Mouse (Mus musculus): ENCODE measurements at regions not wholly inside any gene's neighbourhood (a gene's known extent, or its start where the extent isn't known, plus 50 kb on each side); places are given as distances from the start of the nearest gene placed in this dataset.

GRCm38 (mm10) chr11:39733434-39734076, 961.4 kb downstream of the Mat2b start:
- DNase-seq (ENCODE audit: low read depth, low spot score) = no peak

DNA sequence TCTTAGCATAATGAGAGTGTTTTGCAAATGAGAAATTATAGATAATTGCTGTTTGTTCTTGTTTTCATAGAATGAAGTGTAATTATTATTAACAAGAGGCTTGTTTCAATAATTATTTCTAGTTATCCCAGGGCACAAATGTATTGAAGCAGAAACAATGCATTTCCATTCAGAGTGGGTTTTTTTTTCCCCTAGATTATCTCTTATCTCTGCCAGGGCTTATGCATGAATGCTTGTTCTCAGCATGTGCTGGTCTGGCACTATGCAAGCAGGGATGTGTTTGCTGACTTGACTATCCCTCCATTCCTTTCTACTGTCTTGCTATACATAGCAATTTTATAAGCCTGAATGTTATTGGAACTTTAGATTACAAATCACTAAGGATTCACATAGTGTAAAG, 971.4 kb downstream of the Mat2b start:
- DNase-seq (ENCODE audit: low read depth, low spot score) = no peak

GRCm38 (mm10) chr11:39678521-39678920, 1016.5 kb downstream of the Mat2b start:
- peak; percentile 31 for DNase-seq (ENCODE audit: low read depth, low spot score)

DNA sequence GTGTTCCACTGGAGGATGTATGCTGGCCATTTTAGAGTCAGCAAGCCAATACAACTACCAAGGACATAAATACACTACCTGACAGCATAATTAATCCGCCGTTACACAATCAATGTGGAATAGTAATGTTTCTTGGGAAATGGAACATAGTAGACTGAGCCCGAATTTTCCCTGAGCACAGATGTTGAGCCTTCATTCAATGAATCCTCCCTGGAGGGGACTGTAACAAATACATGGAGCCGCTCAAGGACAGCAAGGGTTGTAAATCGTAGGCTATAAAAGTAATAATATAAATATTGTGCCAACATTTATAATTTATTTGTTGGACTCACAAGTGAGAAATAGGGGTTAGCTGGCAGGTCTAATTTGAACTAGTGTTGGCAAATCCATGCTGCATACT, 1041.4 kb downstream of the Mat2b start:
- no peak for DNase-seq (ENCODE audit: low read depth, low spot score)

GRCm38 (mm10) chr11:39619356-39619755, 1075.6 kb downstream of the Mat2b start:
- no peak for DNase-seq (ENCODE audit: low read depth, low spot score)

- no peak for DNase-seq (ENCODE audit: low read depth, low spot score)
Observed at GRCm38 (mm10) chr11:39615843-39616242, 1079.2 kb downstream of the Mat2b start.

- no peak for DNase-seq (ENCODE audit: low read depth, low spot score)
Observed at GRCm38 (mm10) chr11:39596479-39596878, 1098.5 kb downstream of the Mat2b start.

DNA sequence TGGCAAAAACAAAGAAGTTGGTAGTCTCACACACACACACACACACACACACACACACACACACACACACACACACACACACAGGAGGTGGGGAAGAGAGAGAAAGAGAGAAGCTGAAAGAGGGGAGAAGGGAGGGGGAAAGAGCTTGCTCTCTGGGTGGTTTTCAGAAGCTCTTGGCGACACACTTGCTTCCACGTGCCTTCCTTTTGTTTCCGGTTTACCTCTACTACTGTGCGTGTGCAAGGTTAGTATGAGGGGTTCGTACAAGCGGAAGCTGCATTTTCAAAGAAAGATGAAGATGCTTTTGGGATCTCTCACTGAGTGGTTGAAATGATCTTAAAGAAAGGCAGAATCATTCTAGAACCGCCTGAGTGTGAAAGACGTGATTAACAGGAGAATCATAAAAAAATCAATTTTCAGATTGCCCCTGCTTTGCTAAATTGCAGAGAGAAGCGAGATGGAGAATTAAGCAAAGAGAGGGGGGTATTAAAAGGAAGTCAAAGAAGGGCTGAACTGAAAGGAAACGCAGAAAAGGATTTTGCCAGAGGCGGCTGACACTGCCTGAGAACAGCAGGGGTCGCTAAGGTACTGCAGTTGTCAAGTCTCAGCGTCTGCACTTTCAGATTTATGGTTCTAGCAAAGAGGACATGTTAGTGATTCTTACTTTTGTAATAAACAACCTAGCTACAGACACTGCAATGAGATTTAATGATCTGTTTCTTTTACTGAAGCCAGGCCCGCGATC, 1106.2 kb downstream of the Mat2b start:
- peak; percentile 11 for DNase-seq (ENCODE audit: low read depth, low spot score)

DNA sequence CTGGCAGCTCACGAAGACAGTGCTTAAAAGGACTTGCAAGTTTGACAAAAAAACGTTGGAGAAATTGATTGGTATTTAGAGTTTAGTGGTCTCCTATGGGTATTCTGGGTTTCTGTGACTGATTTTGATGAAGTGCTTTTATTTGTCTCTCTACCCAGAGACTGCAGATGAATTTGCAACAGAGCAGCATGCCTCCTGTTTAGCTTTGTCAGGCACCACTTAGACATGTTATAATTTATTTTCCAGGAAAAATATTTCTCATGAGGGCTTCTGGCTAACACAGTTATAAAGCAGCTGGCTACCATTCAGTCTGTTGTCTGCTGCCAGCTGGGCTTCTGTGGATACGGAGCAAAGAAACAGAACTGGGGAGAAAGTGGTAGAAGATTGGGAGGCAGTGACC, 1136.7 kb downstream of the Mat2b start:
- DNase-seq (ENCODE audit: low read depth, low spot score) = no peak

GRCm38 (mm10) chr11:39550066-39550465, 1144.9 kb downstream of the Mat2b start:
- no peak for DNase-seq (ENCODE audit: low read depth, low spot score)

DNA sequence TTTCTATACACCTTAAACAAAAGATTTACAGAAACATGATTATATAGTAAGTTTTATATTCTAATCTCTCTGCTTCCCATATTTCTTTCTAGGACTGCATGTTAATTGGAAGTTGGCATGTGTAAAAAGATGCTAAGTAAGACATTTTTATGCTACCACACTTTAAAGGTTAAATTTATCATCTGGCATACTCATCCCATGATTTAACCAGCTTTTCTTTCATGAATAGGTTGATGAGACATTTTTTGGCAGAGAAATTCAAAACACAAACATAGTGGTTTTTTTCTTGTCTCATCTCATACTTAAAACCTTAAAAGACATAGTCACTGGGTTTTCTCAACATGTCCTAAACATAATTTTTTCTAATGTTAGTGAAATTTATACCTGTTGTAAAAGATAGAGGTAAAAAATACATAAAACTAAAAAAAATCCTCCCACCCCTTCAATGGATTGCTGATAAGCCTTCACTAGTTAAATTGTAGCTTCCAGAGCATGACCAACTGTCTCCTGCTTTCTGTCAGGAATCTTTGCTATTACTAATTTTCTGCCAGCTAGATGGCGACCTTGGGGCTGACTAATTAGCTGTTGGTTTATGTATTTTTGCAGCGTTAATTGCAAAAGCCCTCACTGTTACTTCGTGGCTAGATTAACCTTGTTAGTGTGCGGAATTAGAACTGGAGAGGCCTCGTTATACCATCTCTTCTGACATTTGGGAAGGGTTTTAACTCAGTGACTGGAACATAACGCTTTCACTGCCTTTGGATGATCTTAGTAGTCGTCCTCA, 1169.9 kb downstream of the Mat2b start:
- DNase-seq (ENCODE audit: low read depth, low spot score) = no peak

GRCm38 (mm10) chr11:39495253-39495652, 1199.8 kb downstream of the Mat2b start:
- DNase-seq (ENCODE audit: low read depth, low spot score) = no peak

DNA sequence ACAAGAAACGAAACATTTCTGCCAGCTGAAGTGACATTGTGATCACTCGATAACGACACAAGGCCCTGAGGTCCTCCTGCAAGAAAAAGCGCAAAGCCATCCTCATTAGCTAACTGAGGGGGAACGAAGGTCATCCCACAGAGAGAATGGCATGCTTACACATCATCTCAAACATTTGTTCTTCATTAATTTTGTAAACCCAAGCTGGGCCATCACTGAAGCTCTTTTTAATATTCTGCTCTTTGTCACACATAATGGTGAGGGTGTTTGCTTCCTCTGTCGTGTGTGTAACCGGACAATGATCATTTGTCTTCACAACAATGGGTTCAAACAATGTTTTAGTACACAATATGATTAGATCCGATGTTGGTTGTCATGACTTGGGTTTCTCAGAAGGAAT, 1217.9 kb downstream of the Mat2b start:
- no peak for DNase-seq (ENCODE audit: low read depth, low spot score)

DNA sequence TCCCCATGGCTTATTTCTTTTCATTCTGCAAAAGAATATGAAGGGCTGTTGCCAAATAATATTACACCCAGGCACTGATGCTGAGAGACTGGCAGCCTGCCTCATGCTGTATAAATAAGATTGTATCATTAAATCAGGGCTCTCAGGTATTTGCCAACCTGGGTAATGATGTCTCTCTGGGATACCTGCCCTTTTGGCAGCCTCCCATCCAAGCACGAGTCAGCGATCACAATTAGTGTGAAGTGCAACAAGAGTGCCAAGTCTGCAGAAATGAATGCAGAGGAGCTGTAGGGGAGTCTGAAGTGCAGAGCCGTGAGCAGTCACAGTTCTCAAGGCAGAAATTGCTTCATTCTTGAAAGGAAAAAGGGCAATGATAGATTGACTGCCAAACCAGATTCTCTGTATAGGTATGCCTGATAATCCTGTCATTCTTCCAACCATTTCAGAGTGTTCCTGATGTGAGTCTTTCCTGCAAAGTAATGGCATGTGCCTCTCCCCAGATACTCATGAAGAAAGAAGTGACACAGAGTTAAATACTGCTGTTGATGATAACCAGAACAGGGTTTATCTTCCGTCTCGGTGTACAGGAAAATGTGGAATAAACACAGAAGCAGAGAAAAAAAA, 1241.6 kb downstream of the Mat2b start:
- no peak for DNase-seq (ENCODE audit: low read depth, low spot score)

DNA sequence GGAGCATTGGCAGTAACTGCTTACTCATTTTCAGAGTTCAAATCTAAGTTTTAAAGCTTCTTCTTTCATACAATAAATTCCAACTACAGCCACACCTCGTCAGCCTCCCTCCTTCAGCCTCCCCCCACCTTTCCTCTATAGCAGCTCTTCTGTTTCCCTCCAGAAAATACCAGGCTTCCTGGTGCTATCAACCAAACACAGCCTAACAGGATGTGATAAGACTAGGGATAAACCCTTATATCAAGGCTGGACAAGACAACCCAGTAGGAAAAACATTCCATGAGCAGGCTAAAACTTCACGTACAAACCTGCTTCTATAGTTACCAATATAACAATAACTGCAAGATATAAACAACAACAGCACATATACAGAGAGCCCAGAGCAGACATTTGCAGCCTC, 1248.6 kb downstream of the Mat2b start:
- no peak for DNase-seq (ENCODE audit: low read depth, low spot score)

- no peak for DNase-seq (ENCODE audit: low read depth, low spot score)
Observed at GRCm38 (mm10) chr11:39411691-39412090, 1283.3 kb downstream of the Mat2b start.

- no peak for DNase-seq (ENCODE audit: low read depth, low spot score)
Observed at GRCm38 (mm10) chr11:39411182-39411581, 1283.8 kb downstream of the Mat2b start.

DNA sequence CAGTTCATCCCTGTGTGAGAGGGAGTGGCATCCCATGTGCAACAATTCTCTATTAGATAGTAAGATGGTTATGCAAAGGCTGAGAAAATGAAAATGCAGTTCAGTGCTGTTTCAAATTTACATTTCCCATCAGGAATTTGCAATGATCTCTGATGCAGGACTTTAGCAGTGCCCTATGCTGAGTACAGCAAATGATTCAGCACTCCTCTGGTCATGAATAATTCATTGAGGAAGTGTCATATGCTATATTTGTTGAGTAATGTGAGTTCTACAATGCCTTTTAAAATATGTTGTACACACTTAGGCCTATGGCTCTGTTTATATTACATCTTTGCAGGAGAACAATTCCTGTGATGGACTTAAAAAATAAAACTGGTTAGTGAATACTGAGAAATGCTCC, 1330.2 kb downstream of the Mat2b start:
- DNase-seq (ENCODE audit: low read depth, low spot score) = no peak

DNA sequence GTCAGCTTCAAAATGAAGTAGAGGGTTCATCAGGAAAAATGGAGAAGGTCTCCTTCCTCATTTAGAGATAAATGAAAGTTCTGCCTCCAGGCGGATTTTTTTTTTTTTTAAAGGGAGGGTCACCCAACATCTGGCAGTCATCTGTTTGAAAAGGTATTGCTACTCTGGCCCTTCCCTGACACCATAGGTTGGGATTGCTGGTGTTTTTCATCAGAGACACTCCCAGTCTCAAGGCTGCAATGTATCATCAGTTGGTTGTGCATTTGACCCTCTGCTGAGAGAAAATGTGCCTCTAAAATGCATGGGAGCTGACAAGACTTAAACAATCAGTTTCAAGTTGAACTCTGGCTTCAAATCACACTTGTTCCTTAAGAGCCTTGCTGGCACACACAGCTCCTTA, 1344.4 kb downstream of the Mat2b start:
- DNase-seq (ENCODE audit: low read depth, low spot score) = no peak
